Mouse (Mus musculus) small intestine, adult 2 months (tissue): Measurements from ENCODE around the gene Zfp691. TPM values are rescaled to one million over a fixed set of nuclear protein-coding genes. Genes with fewer than 3 reads are reported as not detected.

Experiments
- H3K27ac ChIP-seq: fragments of 200-500 bp; 2 replicates; pipeline ENCODE4 v1.5.1; 2012; ENCODE audit warnings: low read depth, low read length, control low read depth, inconsistent platforms; ENCODE audit not compliant: insufficient read depth
- H3K27me3 ChIP-seq: fragments of 200-500 bp; 2 replicates; pipeline ENCODE4 v1.6.1; 2012; ENCODE audit warnings: mild to moderate bottlenecking, moderate library complexity, low read length, inconsistent platforms; ENCODE audit not compliant: control insufficient read depth, insufficient read depth
- H3K36me3 ChIP-seq: fragments of 200-500 bp; 2 replicates; pipeline ENCODE4 v1.6.1; 2012; ENCODE audit warnings: mild to moderate bottlenecking, low read length, control low read depth, inconsistent platforms; ENCODE audit not compliant: control insufficient read depth, insufficient read depth
- H3K4me1 ChIP-seq: fragments of 200-500 bp; 2 replicates; pipeline ENCODE4 v1.6.1; 2012; ENCODE audit warnings: low read length, inconsistent platforms, mixed read lengths; ENCODE audit not compliant: control insufficient read depth, insufficient read depth, insufficient read length
- H3K4me3 ChIP-seq: fragments of 200-500 bp; 2 replicates; pipeline ENCODE4 v1.5.1; 2012; ENCODE audit warnings: low read depth, mild to moderate bottlenecking, control low read depth, inconsistent platforms, low read length, moderate library complexity
- CTCF ChIP-seq: fragments of 200-500 bp; IDR thresholded peaks from 2 replicates; pipeline ENCODE4 v1.5.1; 2012; ENCODE audit warnings: low read depth, mild to moderate bottlenecking, control low read depth, inconsistent platforms, low read length, moderate library complexity, mixed read lengths; ENCODE audit not compliant: insufficient replicate concordance, insufficient read length; ENCODE audit errors: extremely low read depth
- POLR2A ChIP-seq: fragments of 200-500 bp; IDR thresholded peaks from 2 replicates; pipeline ENCODE4 v1.6.1; 2012; ENCODE audit warnings: low read depth, mild to moderate bottlenecking, control low read depth, inconsistent platforms, low read length, moderate library complexity
- WGBS: fragments of 180-500 bp; shearing (Covaris S2); methylation state at CpG from one replicate; pipeline ENCODE4 v1.1.7; 2018; 5-methylcytosine and 5-hydroxymethylcytosine counted together
- polyA plus RNA-seq: library from polyadenylated mRNA; depleted of rRNA; stranded (reverse); fragments of >200 nt; gene quantifications from 2 replicates; pipeline ENCODE4 v1.2.3, GENCODE M21; 2012

The Zfp691 gene
- polyA plus RNA-seq, 1 experiment: 6.2 TPM

- Histone ChIP-seq H3K4me3 (no peak overlapping the region), H3K27ac (no peak overlapping the region), H3K27me3 (peaks cover 3% of the 10 kb centered on the region; the same call in 1 of the 2 replicates), H3K36me3 (no peaks in the 10 kb centered on the region), H3K4me1 (peaks cover 2% of the 10 kb centered on the region; the same call in 1 of the 2 replicates)
- WGBS: 77% methylated on average over 11 of the region's 11 CpGs
- no peak for TF ChIP-seq CTCF
- TF ChIP-seq POLR2A: no peak
Observed at GRCm38 (mm10) chr4:119148741-119149140, 25.3 kb downstream of the Zfp691 start.

GRCm38 (mm10) chr4:119147347-119147746 is 26.6 kb downstream of the Zfp691 start:
- H3K36me3 ChIP-seq: no peaks in the 10 kb centered on the region
- H3K4me1 ChIP-seq: peaks cover 2% of the 10 kb centered on the region; the same call in 1 of the 2 replicates
- no peak overlapping the region for H3K27ac ChIP-seq
- TF ChIP-seq CTCF: no peak
- WGBS: 24% methylated on average over 5 of the region's 5 CpGs
- H3K27me3 ChIP-seq: peaks cover 3% of the 10 kb centered on the region; the same call in 1 of the 2 replicates
- H3K4me3 ChIP-seq: no peak overlapping the region

- Histone ChIP-seq H3K27ac (no peak overlapping the region), H3K4me1 (peaks cover 2% of the 10 kb centered on the region; the same call in 1 of the 2 replicates), H3K27me3 (peaks cover 3% of the 10 kb centered on the region; the same call in 1 of the 2 replicates), H3K4me3 (no peak overlapping the region), H3K36me3 (no peaks in the 10 kb centered on the region)
- 72% methylated on average over 7 of the region's 7 CpGs for WGBS
- TF ChIP-seq CTCF (no peak), POLR2A (no peak)
Observed at GRCm38 (mm10) chr4:119146816-119147215, 27.2 kb downstream of the Zfp691 start.

- no peaks in the 10 kb centered on the region for H3K36me3 ChIP-seq
- H3K27me3 ChIP-seq: peaks cover 3% of the 10 kb centered on the region; the same call in 1 of the 2 replicates
- H3K4me3 ChIP-seq: no peak overlapping the region
- WGBS: 38% methylated on average over 24 of the region's 24 CpGs
- no peak overlapping the region for H3K27ac ChIP-seq
- peaks cover 4% of the 10 kb centered on the region for H3K4me1 ChIP-seq
- no peak for TF ChIP-seq POLR2A
- TF ChIP-seq CTCF: peak; percentile 54; the same call in 1 of the 2 replicates
Observed at GRCm38 (mm10) chr4:119142230-119142871, 31.6 kb downstream of the Zfp691 start.

GRCm38 (mm10) chr4:119141191-119141590 is 32.8 kb downstream of the Zfp691 start:
- Histone ChIP-seq H3K4me1 (peaks cover 4% of the 10 kb centered on the region), H3K27me3 (peaks cover 3% of the 10 kb centered on the region; the same call in 1 of the 2 replicates)
- 65% methylated on average over 10 of the region's 10 CpGs for WGBS

GRCm38 (mm10) chr4:119140126-119140525 is 33.9 kb downstream of the Zfp691 start:
- Histone ChIP-seq H3K4me1 (peaks cover 4% of the 10 kb centered on the region), H3K27me3 (no peaks in the 10 kb centered on the region), H3K27ac (no peak overlapping the region), H3K36me3 (peaks cover 14% of the 10 kb centered on the region), H3K4me3 (no peak overlapping the region)
- TF ChIP-seq CTCF (peak; percentile 86; the same call in 1 of the 2 replicates), POLR2A (no peak)
- WGBS: 51% methylated on average over 3 of the region's 3 CpGs

More at GRCm38 (mm10) chr4:119141191-119141590, 32.8 kb downstream of the Zfp691 start:
- TF ChIP-seq POLR2A (no peak), CTCF (no peak)
- H3K4me3 ChIP-seq: no peak overlapping the region
- H3K36me3 ChIP-seq: peaks cover 7% of the 10 kb centered on the region
- no peak overlapping the region for H3K27ac ChIP-seq

- peaks cover 4% of the 10 kb centered on the region for H3K4me1 ChIP-seq
- peaks cover 26% of the 10 kb centered on the region for H3K36me3 ChIP-seq
- TF ChIP-seq POLR2A (no peak), CTCF (no peak)
- no peak overlapping the region for H3K4me3 ChIP-seq
- H3K27me3 ChIP-seq: no peaks in the 10 kb centered on the region
- 64% methylated on average over 8 of the region's 8 CpGs for WGBS
- H3K27ac ChIP-seq: no peak overlapping the region
Observed at GRCm38 (mm10) chr4:119138776-119139175, 35.2 kb downstream of the Zfp691 start.
